Mouse (Mus musculus) heart, embryonic 12.5 days (tissue): ENCODE data around the gene Arl4d. TPM values are rescaled to one million over a fixed set of nuclear protein-coding genes. Genes with fewer than 3 reads are reported as not detected.
A peak's percentile ranks its signal among the peaks of the same experiment; 100 is the strongest.
"Not testable (repeated sequence)": the region's sequence is repeated elsewhere in the genome, so short reads cannot be mapped to it uniquely, and the experiment has no call there.

ENCODE experiments used
- ATAC-seq: fragments of 200-750 bp; cut with Nextera tagmentation; 2 replicates; pipeline ENCODE4 v1.8.0; 2017; ENCODE audit warnings: moderate TSS enrichment, moderate library complexity; ENCODE audit not compliant: insufficient number of reproducible peaks, low FRiP score
- H3K27ac ChIP-seq: fragments of 300-500 bp; sonication (generic); 2 replicates; pipeline ENCODE4 v1.5.1; 2016; ENCODE audit warnings: mild to moderate bottlenecking, moderate library complexity; ENCODE audit not compliant: poor library complexity, severe bottlenecking
- H3K27me3 ChIP-seq: fragments of 300-500 bp; sonication (generic); replicated peaks from 2 replicates; pipeline ENCODE4 v1.6.1; 2016; ENCODE audit warnings: mild to moderate bottlenecking, moderate library complexity
- H3K36me3 ChIP-seq: fragments of 300-500 bp; sonication (generic); 2 replicates; pipeline ENCODE4 v1.6.1; 2016; ENCODE audit warnings: mild to moderate bottlenecking, moderate library complexity
- H3K4me1 ChIP-seq: fragments of 300-500 bp; sonication (generic); replicated peaks from 2 replicates; pipeline ENCODE4 v1.6.1; 2016; ENCODE audit warnings: mild to moderate bottlenecking
- H3K4me2 ChIP-seq: fragments of 300-500 bp; sonication (generic); 2 replicates; pipeline ENCODE4 v1.6.1; 2016; ENCODE audit warnings: mild to moderate bottlenecking, moderate library complexity
- H3K4me3 ChIP-seq: fragments of 300-500 bp; sonication (generic); 2 replicates; pipeline ENCODE4 v1.5.1; 2016; ENCODE audit warnings: mild to moderate bottlenecking
- H3K9ac ChIP-seq: fragments of 300-500 bp; sonication (generic); 2 replicates; pipeline ENCODE4 v1.6.1; 2016; ENCODE audit warnings: mild to moderate bottlenecking, moderate library complexity
- H3K9me3 ChIP-seq: fragments of 300-500 bp; sonication (generic); replicated peaks from 2 replicates; pipeline ENCODE4 v1.6.1; 2016; ENCODE audit warnings: mild to moderate bottlenecking, moderate library complexity
- WGBS: fragments of 180-500 bp; shearing (Covaris S2); methylation state at CpG from one replicate; pipeline ENCODE4 v1.1.7; 2016; 5-methylcytosine and 5-hydroxymethylcytosine counted together
- polyA plus RNA-seq: library from polyadenylated mRNA; unstranded; fragments of >200 nt; fragmentation: Nextera tagmentation; extraction: Ambion mirVana; gene quantifications from 2 replicates; pipeline ENCODE4 v1.2.1, GENCODE M21; 2016

Arl4d gene
- polyA plus RNA-seq, 1 experiment from 2014 or later, result 10.3 TPM

- H3K27ac ChIP-seq, H3K9me3 ChIP-seq, H3K4me2 ChIP-seq, H3K36me3 ChIP-seq, H3K4me1 ChIP-seq, H3K4me3 ChIP-seq, H3K9ac ChIP-seq, ATAC-seq, H3K27me3 ChIP-seq: not testable (repeated sequence)
- 89% methylated on average over 10 of the region's 10 CpGs for WGBS
Observed at GRCm38 (mm10) chr11:101647093-101647492, 18.2 kb upstream of the Arl4d start.

DNA sequence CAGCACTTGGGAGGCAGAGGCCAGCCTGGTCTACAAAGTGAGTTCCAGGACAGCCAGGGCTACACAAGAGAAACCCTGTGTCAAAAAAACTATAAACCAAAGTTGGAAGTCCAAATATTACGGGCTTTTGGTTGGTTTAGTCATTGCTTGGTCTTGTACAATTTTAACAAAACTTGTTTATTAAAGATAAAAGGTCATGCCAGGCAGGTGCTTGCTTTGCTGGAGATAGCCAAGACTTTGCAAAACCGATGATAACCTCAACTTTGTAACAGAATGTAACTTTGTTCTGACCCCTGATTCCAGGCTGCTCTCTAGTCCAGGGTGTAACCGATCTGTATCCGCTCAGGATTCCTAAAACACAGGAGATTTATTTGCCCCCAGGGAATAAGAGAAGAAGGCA lies 9.0 kb upstream of the Arl4d start:
- no peaks in the 10 kb centered on the region for H3K36me3 ChIP-seq
- no peaks in the 10 kb centered on the region for H3K9me3 ChIP-seq
- no peaks in the 10 kb centered on the region; the same call in 1 of the 2 replicates for H3K27me3 ChIP-seq
- peaks cover 3% of the 10 kb centered on the region; the same call in 1 of the 2 replicates for H3K4me1 ChIP-seq
- ATAC-seq, result no peak
- H3K27ac ChIP-seq, result no peak overlapping the region
- WGBS, result 86% methylated on average over 4 of the region's 4 CpGs
- H3K4me3 ChIP-seq, result no peak overlapping the region
- H3K4me2 ChIP-seq, result no peak overlapping the region
- H3K9ac ChIP-seq, result no peak overlapping the region

DNA sequence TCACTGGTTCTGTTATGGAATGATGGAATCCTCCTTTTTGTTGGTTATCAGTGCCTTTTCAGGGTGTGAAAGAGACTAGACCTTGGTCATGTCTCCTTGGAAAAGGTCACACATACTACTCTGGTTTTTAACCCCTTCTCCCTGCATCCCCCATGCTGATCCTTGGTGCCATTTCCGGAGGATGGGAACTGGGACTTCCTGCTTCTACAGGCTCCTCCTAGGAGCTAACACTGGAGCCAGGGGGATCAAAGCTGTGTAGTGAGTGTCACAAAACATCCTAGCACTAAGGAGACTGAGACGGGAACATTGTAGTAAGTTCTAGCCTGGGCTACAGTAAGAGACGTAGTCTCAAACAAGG lies 7.8 kb upstream of the Arl4d start:
- 2% methylated on average over 3 of the region's 3 CpGs for WGBS
- peaks cover 3% of the 10 kb centered on the region; the same call in 1 of the 2 replicates for H3K4me1 ChIP-seq
- peak overlapping the region; percentile 91 for H3K27ac ChIP-seq
- H3K36me3 ChIP-seq, result no peaks in the 10 kb centered on the region
- H3K9ac ChIP-seq, result peak overlapping the region; percentile 77; the same call in 1 of the 2 replicates
- no peaks in the 10 kb centered on the region; the same call in 1 of the 2 replicates for H3K27me3 ChIP-seq
- ATAC-seq, result peak; percentile 37
- peak overlapping the region; percentile 24; the same call in 1 of the 2 replicates for H3K4me3 ChIP-seq
- H3K9me3 ChIP-seq, result no peaks in the 10 kb centered on the region
- peak overlapping the region; percentile 59 for H3K4me2 ChIP-seq

- under 1% methylated on average over 38 of the region's 40 CpGs for WGBS
Observed at GRCm38 (mm10) chr11:101657886-101658750, 7.2 kb upstream of the Arl4d start.

DNA sequence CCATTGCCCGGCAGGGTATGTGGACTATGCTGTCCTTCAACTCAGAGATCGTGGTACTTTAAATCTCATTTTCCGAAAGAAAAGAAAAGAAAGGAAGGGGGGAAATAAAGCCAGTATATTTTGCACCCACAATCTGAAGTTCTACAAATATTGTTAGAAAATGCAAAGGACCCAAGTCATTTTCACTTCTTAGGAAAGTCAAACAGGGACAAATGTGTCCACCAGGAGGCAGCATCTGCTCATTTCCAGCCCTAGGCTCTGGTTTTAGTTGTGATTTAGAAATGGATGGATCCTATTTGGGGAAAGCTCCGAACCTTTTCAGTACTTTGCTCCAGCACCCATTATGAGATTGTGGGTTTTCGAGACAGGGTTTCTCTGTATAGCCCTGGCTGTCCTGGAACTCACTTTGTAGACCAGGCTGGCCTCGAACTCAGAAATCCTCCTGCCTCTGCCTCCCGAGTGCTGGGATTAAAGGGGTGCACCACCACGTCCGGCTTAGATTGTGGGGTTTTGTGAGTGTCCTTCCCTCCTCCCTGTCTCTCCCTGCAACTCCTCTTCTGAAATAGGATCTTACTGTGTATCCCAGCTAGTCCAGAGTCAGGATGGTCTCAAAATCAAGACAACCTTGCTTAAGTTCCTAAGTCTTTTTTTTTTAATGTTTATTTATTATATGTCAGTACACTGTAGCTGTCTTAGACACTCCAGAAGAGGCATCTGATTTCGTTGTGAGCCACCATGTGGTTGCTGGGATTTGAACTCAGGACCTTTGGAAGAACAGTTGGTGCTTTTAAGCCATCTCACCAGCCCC lies 6.4 kb upstream of the Arl4d start:
- no peaks in the 10 kb centered on the region for H3K36me3 ChIP-seq
- no peaks in the 10 kb centered on the region for H3K9me3 ChIP-seq
- H3K4me2 ChIP-seq, result 0 out of 2 replicates have a peak overlapping the region, but pooled peaks have one; percentile 28
- H3K9ac ChIP-seq, result no peak overlapping the region
- H3K4me3 ChIP-seq, result no peak overlapping the region
- peak overlapping the region; percentile 77 for H3K27ac ChIP-seq
- 30% methylated on average over 10 of the region's 10 CpGs for WGBS
- no peaks in the 10 kb centered on the region for H3K27me3 ChIP-seq
- 0 out of 2 replicates have a peak, but pooled peaks have one; percentile 16 for ATAC-seq
- H3K4me1 ChIP-seq, result peaks cover 11% of the 10 kb centered on the region

More at GRCm38 (mm10) chr11:101657886-101658750, 7.2 kb upstream of the Arl4d start:
- ATAC-seq, result peak; percentile 86
- H3K36me3 ChIP-seq, H3K4me1 ChIP-seq, H3K9me3 ChIP-seq, H3K27me3 ChIP-seq: not testable (repeated sequence)
- H3K9ac ChIP-seq, result peak overlapping the region; percentile 77
- H3K4me3 ChIP-seq, result peak overlapping the region; percentile 24; the same call in 1 of the 2 replicates
- peak overlapping the region; percentile 59 for H3K4me2 ChIP-seq
- peak overlapping the region; percentile 91 for H3K27ac ChIP-seq

- H3K27ac ChIP-seq, result no peak overlapping the region
- WGBS, result 64% methylated on average over 7 of the region's 7 CpGs
Observed at GRCm38 (mm10) chr11:101661191-101661590, 4.2 kb upstream of the Arl4d start.

DNA sequence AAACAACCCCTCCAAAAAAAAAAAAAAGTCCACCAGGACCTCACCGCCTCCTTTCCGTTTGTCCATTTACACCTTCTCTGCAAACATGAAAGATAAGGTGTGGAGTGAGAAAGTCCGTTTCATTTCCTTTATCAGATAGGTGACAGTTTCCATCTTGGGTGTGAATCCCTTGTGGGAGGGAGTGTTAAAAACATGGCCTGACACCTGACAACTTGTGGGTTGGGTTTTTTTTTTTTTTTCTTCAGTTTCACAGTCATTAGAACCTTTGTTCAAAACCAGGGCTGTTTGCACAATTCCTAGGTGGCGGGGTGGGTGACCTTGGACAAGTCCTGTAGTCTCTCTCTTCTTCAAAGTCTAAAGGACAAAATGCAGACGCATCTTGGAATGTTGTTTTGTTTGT lies 3.6 kb upstream of the Arl4d start:
- H3K4me3 ChIP-seq, result no peak overlapping the region
- WGBS, result 27% methylated on average over 5 of the region's 5 CpGs
- no peak for ATAC-seq
- no peaks in the 10 kb centered on the region for H3K36me3 ChIP-seq
- H3K9ac ChIP-seq, result no peak overlapping the region
- H3K27ac ChIP-seq, result no peak overlapping the region
- H3K9me3 ChIP-seq, result no peaks in the 10 kb centered on the region
- peaks cover 15% of the 10 kb centered on the region for H3K4me1 ChIP-seq
- H3K27me3 ChIP-seq, result no peaks in the 10 kb centered on the region
- H3K4me2 ChIP-seq, result no peak overlapping the region

More at GRCm38 (mm10) chr11:101661191-101661590, 4.2 kb upstream of the Arl4d start:
- no peaks in the 10 kb centered on the region for H3K36me3 ChIP-seq
- H3K9ac ChIP-seq, result no peak overlapping the region
- no peaks in the 10 kb centered on the region for H3K27me3 ChIP-seq
- H3K4me2 ChIP-seq, result no peak overlapping the region
- H3K4me3 ChIP-seq, result no peak overlapping the region
- H3K4me1 ChIP-seq, result peaks cover 11% of the 10 kb centered on the region
- ATAC-seq, result no peak
- H3K9me3 ChIP-seq, result no peaks in the 10 kb centered on the region

DNA sequence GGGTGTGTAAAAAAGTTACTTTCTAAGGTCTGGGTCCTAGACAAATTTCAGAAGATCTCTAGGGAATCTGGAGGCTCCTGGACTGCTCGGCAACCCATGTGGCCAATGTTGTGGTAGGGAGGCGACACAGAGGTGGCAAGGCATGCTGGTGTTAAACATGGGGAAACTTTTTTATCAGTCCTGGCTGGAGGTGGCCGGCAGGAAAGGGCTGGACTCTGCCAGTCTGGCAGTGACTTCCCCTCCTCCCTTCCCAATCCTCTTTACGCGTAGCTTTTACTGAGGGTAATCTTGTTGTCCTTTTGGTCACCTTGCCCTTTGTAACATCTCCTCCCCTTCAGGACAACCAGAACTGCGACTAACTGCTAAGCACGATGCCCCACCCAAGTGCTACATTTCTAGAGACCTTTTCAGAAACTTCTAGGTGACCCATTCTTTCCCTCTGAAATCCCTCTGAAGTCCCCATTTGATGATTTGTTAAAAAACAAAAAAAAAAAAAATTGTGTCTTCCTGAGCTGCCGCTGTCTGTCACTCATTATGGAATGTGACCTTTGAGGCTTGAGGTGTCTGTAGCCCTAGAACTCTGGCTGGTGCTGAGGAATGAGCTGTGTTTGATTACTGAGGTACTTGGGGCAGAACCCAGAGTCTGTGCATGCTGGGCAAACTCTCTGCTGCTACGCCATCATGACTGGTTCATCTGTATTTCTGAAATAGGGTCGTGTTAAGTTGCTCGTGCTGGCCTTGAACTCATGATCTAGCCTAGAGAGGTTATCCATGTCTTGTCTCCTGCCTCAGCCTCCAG lies 1.9 kb upstream of the Arl4d start:
- Histone ChIP-seq H3K27me3 (no peaks in the 10 kb centered on the region), H3K4me2 (no peak overlapping the region), H3K9ac (no peak overlapping the region), H3K4me3 (no peak overlapping the region), H3K4me1 (peaks cover 27% of the 10 kb centered on the region), H3K27ac (no peak overlapping the region), H3K36me3 (no peaks in the 10 kb centered on the region), H3K9me3 (no peaks in the 10 kb centered on the region)
- 29% methylated on average over 11 of the region's 11 CpGs for WGBS
- ATAC-seq, result no peak

GRCm38 (mm10) chr11:101665636-101665992 lies 273 bp downstream of the Arl4d start:
- under 1% methylated on average over 24 of the region's 24 CpGs for WGBS
- no peak for ATAC-seq
- Histone ChIP-seq H3K9ac (peak overlapping the region; percentile 88), H3K4me1 (peaks cover 48% of the 10 kb centered on the region), H3K9me3 (no peaks in the 10 kb centered on the region), H3K4me2 (peak overlapping the region; percentile 92), H3K27ac (peak overlapping the region; percentile 86), H3K36me3 (no peaks in the 10 kb centered on the region), H3K27me3 (no peaks in the 10 kb centered on the region), H3K4me3 (peak overlapping the region; percentile 73)

DNA sequence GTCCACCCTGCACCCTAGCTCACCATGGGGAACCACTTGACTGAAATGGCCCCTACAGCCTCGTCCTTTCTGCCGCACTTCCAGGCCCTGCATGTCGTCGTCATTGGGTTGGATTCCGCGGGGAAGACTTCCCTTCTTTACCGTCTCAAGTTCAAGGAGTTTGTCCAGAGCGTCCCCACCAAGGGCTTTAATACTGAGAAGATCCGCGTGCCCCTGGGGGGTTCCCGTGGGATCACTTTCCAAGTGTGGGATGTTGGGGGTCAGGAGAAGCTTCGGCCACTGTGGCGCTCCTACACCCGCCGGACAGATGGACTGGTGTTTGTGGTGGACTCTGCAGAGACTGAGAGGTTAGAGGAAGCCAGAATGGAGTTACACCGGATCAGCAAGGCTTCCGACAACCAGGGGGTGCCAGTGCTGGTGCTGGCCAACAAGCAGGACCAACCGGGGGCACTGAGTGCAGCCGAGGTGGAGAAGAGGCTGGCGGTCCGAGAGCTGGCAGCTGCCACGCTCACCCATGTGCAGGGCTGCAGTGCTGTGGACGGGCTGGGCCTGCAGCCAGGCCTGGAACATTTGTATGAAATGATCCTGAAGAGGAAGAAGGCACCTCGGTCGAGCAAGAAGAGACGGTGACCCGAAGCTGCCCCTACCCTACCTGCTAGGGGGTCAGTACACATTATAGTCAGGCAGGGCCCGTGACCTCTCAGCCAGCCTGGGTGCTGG lies 1.4 kb downstream of the Arl4d start:
- peaks cover 48% of the 10 kb centered on the region for H3K4me1 ChIP-seq
- ATAC-seq, result no peak
- peak overlapping the region; percentile 73 for H3K4me3 ChIP-seq
- H3K9me3 ChIP-seq, result no peaks in the 10 kb centered on the region
- no peaks in the 10 kb centered on the region for H3K36me3 ChIP-seq
- H3K27me3 ChIP-seq, result no peaks in the 10 kb centered on the region
- H3K9ac ChIP-seq, result peak overlapping the region; percentile 66
- peak overlapping the region; percentile 92 for H3K4me2 ChIP-seq
- peak overlapping the region; percentile 37 for H3K27ac ChIP-seq
- 56% methylated on average over 28 of the region's 28 CpGs for WGBS
